Mouse (Mus musculus) thymus, adult 2 months (tissue): ENCODE measurements around the gene St13. TPM values are rescaled to one million over a fixed set of nuclear protein-coding genes. Genes with fewer than 3 reads are reported as not detected.

ENCODE experiments used
- DNase-seq: peaks from one replicate; pipeline ENCODE4 v3.0.0; 2021
- H3K27ac ChIP-seq: fragments of 200-500 bp; 2 replicates; pipeline ENCODE4 v1.5.1; 2012; ENCODE audit warnings: low read length, control low read depth; ENCODE audit not compliant: control insufficient read depth, insufficient read depth
- H3K27me3 ChIP-seq: fragments of 200-500 bp; 2 replicates; pipeline ENCODE4 v1.6.1; 2012; ENCODE audit warnings: mild to moderate bottlenecking, low read length, moderate library complexity, mixed read lengths; ENCODE audit not compliant: control insufficient read depth, insufficient read depth
- H3K36me3 ChIP-seq: fragments of 200-500 bp; 2 replicates; pipeline ENCODE4 v1.6.1; 2012; ENCODE audit warnings: mild to moderate bottlenecking, low read length, moderate library complexity; ENCODE audit not compliant: control insufficient read depth, insufficient read depth
- H3K4me1 ChIP-seq: fragments of 200-500 bp; replicated peaks from 2 replicates; pipeline ENCODE4 v1.6.1; 2012; ENCODE audit warnings: low read length; ENCODE audit not compliant: control insufficient read depth, insufficient read depth
- H3K4me3 ChIP-seq: fragments of 200-500 bp; 2 replicates; pipeline ENCODE4 v1.5.1; 2012; ENCODE audit warnings: mild to moderate bottlenecking, low read length, control low read depth, moderate library complexity; ENCODE audit not compliant: control insufficient read depth, insufficient read depth
- CTCF ChIP-seq: fragments of 200-500 bp; IDR thresholded peaks from 2 replicates; pipeline ENCODE4 v1.5.1; 2012; ENCODE audit warnings: mild to moderate bottlenecking, control low read depth, low read length, moderate library complexity, borderline replicate concordance; ENCODE audit not compliant: control insufficient read depth, poor library complexity, insufficient read depth; ENCODE audit errors: extremely low read depth
- POLR2A ChIP-seq: fragments of 200-500 bp; IDR thresholded peaks from 2 replicates; pipeline ENCODE4 v1.6.1; 2012; ENCODE audit warnings: mild to moderate bottlenecking, low read length, control low read depth, moderate library complexity; ENCODE audit not compliant: control insufficient read depth, poor library complexity, insufficient read depth; ENCODE audit errors: extremely low read depth
- WGBS: fragments of 180-500 bp; shearing (Covaris S2); methylation state at CpG from one replicate; pipeline ENCODE4 v1.1.7; 2018; 5-methylcytosine and 5-hydroxymethylcytosine counted together
- polyA plus RNA-seq: library from polyadenylated mRNA; depleted of rRNA; stranded (reverse); fragments of >200 nt; gene quantifications from 2 replicates; pipeline ENCODE4 v1.2.3, GENCODE M21; 2012

St13 gene
- polyA plus RNA-seq, 1 experiment, result 20.5 TPM

DNA sequence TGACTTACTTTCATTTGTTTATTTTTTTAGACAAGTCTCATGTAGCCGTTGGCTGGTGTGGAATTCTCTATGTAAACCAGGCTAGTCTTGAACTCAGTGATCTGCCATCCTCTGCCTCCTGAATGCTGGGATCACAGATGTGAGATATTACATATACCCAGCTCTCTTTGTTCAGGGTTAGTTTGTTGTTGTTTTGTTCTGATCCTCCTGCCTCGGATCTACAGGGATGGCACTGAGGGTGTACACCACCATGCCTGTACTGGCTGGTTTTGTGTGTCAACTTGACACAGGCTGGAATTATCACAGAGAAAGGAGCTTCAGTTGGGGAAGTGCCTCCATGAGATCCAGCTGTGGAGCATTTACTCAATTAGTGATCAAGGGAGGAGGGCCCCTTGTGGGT, 51.5 kb downstream of the St13 start:
- Histone ChIP-seq H3K36me3 (no peaks in the 10 kb centered on the region), H3K27ac (no peak overlapping the region), H3K4me3 (no peak overlapping the region), H3K4me1 (no peaks in the 10 kb centered on the region), H3K27me3 (no peaks in the 10 kb centered on the region)
- WGBS, result 94% methylated on average over 2 of the region's 2 CpGs
- DNase-seq, result no peak
- TF ChIP-seq CTCF (no peak), POLR2A (no peak)

DNA sequence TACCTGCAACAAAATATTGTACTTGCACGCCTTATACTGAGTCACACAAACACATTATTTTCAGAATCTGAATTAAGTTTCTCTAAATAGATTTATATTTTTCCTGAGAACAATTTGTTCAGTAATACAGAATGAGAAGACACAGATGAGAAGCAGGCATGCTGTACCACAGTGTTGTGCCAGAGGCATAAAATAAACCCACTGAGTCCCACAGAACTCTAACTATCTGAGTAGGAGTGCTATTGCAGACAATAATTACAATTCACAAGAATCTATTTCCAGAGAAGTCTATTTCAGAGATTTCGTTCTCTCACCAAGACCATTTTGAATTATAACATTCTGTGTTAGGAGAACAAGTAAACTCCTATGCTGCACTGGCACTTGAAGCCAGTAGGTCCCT, 52.4 kb downstream of the St13 start:
- H3K4me3 ChIP-seq, result no peak overlapping the region
- no peak for DNase-seq
- H3K36me3 ChIP-seq, result no peaks in the 10 kb centered on the region; the same call in 1 of the 2 replicates
- H3K4me1 ChIP-seq, result no peaks in the 10 kb centered on the region
- no peak for TF ChIP-seq POLR2A
- no peak for TF ChIP-seq CTCF
- over 99% methylated on average over 2 of the region's 2 CpGs for WGBS
- no peaks in the 10 kb centered on the region for H3K27me3 ChIP-seq
- H3K27ac ChIP-seq, result no peak overlapping the region

DNA sequence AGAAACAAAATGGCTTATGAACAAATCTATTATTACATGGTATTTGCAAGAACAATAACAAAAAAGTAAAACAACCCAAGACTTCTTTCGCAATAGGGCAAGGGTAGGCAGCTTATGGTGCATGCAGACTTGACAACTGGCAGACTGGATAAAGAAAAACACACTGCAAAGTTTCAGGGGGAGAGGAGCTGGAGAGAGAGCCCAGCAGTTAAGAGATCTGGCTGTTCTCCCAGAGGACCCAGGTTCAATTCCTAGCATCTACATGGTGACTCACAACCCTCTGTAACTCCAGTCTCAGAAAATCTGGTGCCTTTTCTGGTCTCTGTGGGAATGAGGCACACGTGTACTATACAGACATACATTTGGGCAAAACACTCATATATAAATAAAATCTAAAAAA, 58.5 kb downstream of the St13 start:
- peaks cover 10% of the 10 kb centered on the region for H3K36me3 ChIP-seq
- no peak overlapping the region for H3K4me3 ChIP-seq
- no peaks in the 10 kb centered on the region for H3K27me3 ChIP-seq
- TF ChIP-seq CTCF, result no peak
- TF ChIP-seq POLR2A, result no peak
- DNase-seq, result no peak
- peaks cover 2% of the 10 kb centered on the region; the same call in 1 of the 2 replicates for H3K4me1 ChIP-seq
- no peak overlapping the region for H3K27ac ChIP-seq
- WGBS, result 98% methylated on average over 2 of the region's 2 CpGs

DNA sequence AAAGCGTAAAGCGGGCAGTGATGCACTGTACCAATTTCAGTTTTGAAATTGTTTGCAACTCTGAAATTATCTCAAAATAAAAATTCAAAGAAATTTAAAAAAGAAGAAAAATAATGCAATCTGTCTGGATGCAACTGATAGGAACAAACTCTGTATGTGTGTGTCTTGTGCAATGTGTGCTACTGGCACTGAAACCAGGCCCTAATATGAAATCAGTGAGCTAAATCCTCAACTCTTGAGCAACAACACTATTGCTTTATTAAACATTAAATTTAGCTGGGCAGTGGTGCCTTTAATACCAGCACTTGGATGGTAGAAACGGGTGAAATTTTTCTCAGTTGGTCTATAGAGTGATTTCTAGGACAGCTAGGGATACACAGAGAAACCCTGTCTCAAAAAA, 60.7 kb downstream of the St13 start:
- Histone ChIP-seq H3K4me1 (peaks cover 2% of the 10 kb centered on the region; the same call in 1 of the 2 replicates), H3K4me3 (no peak overlapping the region), H3K36me3 (peaks cover 21% of the 10 kb centered on the region), H3K27ac (no peak overlapping the region), H3K27me3 (no peaks in the 10 kb centered on the region)
- no peak for DNase-seq
- TF ChIP-seq CTCF (no peak), POLR2A (no peak)
- WGBS, result over 99% methylated on average over 3 of the region's 3 CpGs

DNA sequence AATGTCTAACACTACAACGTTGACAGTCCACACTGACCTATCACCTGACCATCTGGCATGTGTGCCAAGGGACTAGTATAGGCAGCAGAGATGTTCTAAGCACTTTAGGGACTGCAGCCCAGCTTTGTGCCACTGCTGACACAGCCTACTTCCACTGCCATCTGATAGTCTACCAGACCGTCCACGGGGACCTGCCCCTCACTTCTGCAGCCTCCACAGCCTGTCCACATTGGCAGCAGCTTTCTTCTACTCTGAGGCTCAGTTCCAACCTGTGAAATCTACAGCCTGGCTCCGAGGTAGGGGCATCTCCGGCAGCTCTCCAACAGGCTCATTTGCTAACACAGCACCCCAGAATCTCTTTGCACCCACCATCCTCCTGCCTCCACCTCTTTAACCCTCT, 63.4 kb downstream of the St13 start:
- no peak overlapping the region for H3K27ac ChIP-seq
- 93% methylated on average over 5 of the region's 5 CpGs for WGBS
- peaks cover 21% of the 10 kb centered on the region for H3K36me3 ChIP-seq
- DNase-seq, result no peak
- H3K4me1 ChIP-seq, result peaks cover 2% of the 10 kb centered on the region; the same call in 1 of the 2 replicates
- TF ChIP-seq CTCF, result no peak
- no peak for TF ChIP-seq POLR2A
- no peak overlapping the region for H3K4me3 ChIP-seq
- H3K27me3 ChIP-seq, result no peaks in the 10 kb centered on the region

DNA sequence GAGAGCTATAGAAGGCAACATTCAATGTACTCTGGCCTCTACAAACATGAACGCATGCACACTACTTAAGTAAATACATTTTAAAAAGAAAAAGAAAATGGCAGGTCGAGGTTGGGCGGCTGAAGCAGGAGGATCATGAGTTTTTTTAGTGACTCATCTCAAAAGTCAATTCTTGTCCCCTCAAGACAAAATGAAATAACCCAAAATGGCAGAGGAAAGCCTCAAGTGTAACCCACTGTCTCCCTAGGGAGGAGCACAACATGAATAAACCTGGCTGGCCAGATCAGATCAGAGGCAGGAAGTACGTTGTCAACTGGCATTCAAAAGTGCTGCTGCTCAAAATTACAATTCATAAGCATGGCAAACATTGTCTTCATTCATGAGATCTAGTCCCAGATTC, 67.4 kb downstream of the St13 start:
- Histone ChIP-seq H3K36me3 (peaks cover 30% of the 10 kb centered on the region), H3K4me3 (no peak overlapping the region), H3K27me3 (no peaks in the 10 kb centered on the region), H3K27ac (no peak overlapping the region), H3K4me1 (no peaks in the 10 kb centered on the region; the same call in 1 of the 2 replicates)
- no peak for DNase-seq
- WGBS, result 96% methylated on average over 4 of the region's 4 CpGs
- TF ChIP-seq POLR2A (no peak), CTCF (no peak)
